Mouse (Mus musculus) testis, postnatal 10 days (tissue): ENCODE data around the gene Lalba.
A peak's percentile ranks its signal among the peaks of the same experiment; 100 is the strongest.
"Not testable (repeated sequence)": the region's sequence is repeated elsewhere in the genome, so short reads cannot be mapped to it uniquely, and the experiment has no call there.

Source experiments
- DNase-seq: peaks from one replicate; pipeline ENCODE4 v3.0.0; 2021; ENCODE audit warnings: low spot score

Lalba gene

DNA sequence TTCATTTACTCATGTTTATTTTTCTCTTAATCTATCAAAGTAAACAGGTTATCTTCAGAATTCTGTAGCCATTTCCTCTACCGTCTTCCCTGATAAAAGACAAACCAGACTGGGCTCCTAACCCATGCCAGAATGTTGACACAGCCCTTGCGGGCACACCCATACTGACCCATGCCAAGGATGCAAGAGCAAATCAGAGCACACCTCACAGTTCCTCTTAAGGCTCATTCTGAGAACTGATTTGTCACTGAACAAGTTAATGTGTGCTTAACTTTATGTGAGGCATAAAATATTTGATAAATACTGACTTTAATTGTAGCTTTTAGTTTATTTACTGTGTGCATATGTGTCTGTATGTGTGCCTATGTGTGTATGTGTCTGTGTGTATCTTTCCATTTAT lies 8.8 kb upstream of the Lalba start:
- no peak for DNase-seq

- no peak for DNase-seq
Measured at GRCm38 (mm10) chr15:98486433-98487021, 4.0 kb upstream of the Lalba start.

DNA sequence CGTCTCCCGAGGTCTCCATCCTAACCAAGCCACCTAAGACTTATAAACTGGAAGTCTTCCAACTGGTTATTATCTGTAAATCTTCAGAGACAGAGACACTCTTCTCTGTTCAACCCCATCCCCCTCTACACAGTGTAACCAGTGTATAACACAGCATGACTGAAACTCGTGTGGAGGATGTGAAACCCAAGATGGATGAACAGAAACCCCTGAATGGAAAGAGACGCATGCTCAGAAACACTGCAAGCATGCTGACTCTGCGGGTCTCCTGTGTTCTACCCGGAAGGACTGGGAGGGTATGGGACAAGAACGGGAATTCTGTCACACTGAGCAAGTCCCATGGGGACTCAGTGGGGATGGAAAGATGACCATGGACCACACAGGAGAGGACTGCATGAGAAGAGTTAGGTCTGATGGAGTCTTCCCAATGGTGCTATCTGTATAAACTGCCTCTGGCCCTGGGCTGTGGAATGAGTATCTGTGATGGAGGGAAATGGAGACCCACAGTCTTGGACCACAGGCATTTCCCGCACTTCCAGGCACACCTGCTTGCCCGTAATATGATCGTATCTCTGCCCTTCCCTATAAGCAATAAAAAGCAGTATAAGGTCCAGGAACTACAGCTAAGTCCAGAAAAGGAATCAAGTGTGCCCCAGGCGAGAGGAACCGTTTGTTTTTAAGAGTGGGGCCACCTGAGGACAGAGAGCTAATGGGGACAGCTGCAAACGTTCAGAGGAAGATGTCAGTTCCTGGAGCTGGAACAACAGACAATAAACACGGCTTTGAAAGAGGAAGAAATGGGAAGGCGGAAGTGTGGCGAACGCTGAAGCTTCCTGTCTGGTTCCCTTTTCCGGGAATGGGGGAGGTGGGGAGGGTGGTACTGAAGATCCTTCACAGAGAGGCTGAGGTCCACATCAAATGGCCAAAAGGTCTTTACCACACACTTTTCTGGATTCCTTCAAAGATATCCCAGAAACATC lies 1.7 kb upstream of the Lalba start:
- no peak for DNase-seq

DNA sequence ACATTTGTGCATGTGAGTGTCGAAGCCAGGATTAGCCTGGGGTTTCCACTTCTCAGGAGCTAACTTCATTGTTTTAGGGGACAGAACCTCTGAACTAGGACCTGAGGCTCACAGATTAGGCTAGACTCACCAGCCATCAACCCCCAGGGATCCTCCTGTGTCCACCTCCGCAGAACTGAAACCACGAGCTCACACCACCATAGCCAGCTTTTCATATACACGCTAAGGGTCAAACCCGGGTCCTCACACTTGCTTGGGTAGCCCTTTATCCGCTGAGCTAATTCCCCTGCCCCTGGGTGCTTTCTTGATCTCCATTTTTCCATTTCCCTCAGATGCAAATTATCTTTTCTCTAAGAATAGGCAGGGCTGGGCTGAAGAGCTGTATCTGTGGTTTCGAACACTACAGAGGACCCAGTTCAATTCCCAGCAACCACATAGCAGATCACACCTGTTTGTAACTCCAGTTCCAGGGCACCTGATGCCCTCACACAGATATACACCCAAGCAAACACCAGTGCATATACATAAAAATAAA lies 2.9 kb downstream of the Lalba start:
- DNase-seq: no peak

DNA sequence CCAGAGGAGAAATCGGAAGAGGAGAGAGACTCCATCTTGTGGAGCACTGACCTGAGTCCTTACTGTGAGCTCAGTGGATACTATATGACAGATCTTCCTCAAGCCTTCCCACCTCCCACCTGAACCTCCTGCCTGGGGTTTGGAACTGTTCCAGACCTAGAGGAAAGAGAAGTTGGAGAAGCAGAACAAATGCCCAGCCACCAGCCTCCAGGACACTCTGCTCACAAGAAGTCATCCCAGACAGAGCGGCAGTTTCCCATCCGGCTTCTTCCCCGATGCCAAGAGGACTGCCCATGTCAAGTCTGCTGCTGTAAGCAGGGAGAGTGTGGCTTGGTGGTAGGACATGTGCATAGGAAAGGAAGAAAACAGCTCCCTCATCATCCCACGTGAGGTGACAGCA lies 6.2 kb downstream of the Lalba start:
- DNase-seq: no peak

GRCm38 (mm10) chr15:98475382-98475781 lies 7.1 kb downstream of the Lalba start:
- peak; percentile 82 for DNase-seq

- DNase-seq: no peak
Measured at GRCm38 (mm10) chr15:98474958-98475357, 7.6 kb downstream of the Lalba start.

DNA sequence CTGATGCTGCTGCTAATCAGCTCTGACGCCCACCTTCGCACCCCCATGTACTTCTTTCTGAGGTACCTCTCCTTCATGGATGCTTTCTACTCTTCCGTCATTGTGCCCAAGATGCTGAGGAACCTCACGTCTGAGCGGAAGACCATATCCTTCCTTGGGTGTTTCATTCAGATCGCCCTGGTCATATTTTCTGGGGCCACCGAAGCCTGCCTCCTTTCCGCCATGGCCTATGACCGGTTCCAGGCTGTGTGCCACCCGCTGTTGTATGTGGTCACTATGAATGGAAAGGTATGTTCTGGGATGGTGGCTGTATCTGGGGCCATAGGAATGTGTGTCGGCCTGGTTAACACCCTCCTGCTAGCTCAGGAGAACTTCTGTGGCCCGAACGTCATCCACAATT lies 11.0 kb downstream of the Lalba start:
- DNase-seq: no peak

- DNase-seq: no peak
Measured at GRCm38 (mm10) chr15:98469596-98469995, 12.9 kb downstream of the Lalba start, which contains the start of gene OR5BS1P. TSS of gene OR5BS1P (plus strand) at chr15:98469896.

DNA sequence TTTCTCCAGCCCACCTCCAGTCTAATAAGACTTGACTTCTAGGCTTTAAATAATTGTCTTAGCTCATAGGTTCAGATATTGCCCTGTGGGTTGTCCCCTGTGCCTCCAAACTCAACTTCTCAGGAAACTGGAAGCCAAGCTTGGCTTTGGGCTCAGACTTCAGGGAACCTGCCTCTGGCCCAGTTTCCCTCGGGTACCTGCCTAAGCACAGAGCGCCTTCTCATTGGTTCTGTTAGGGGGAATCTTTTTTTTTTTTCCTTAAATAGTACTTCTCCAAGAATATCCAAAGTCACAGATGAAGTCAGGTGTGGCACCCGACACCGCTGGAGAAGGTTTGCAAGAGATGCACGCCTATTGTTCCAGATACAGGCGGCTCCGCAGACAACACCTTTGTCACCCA lies 30.2 kb downstream of the Lalba start, which contains the start of gene Olfr281:
Olfr281 (plus strand) TSS at position 301 of the 400 bp plus-strand sequence.
- DNase-seq: no peak

DNA sequence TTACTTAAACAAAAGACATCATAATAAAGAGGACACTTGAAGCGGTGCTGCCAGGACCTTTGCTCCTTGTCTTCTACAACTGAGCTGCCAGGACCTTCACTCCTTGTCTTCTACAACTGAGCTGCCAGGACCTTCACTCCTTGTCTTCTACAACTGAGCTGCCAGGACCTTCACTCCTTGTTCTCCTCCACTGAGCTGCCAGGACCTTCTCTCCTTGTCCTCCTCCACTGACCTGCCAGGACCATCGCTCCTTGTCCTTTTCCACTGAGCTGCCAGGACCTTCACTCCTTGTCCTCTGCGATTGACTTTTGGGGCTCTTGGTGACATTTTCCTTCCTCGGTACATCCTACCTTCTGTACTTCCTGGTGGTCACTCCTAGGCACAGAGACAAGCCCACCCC lies 34.0 kb downstream of the Lalba start:
- DNase-seq: no peak

GRCm38 (mm10) chr15:98444561-98444960 lies 38.0 kb downstream of the Lalba start:
- no peak for DNase-seq

GRCm38 (mm10) chr15:98430925-98431324 lies 51.6 kb downstream of the Lalba start, which contains the start of gene Olfr282:
TSS of gene Olfr282 (plus strand) at chr15:98431225.
- DNase-seq: not testable (repeated sequence)
